Mouse (Mus musculus): ENCODE data around the gene Aqp6. TPM values are rescaled to one million over a fixed set of nuclear protein-coding genes. Genes with fewer than 3 reads are reported as not detected.

Aqp6 gene
- polyA plus RNA-seq, 1 experiment from 2014 or later = 0.22 TPM

- no peaks in the 10 kb centered on the region for H3K9me3 ChIP-seq (ENCODE audit: control insufficient read depth, low read length)
- H3K4me1 ChIP-seq (ENCODE audit: control insufficient read depth, insufficient read depth, low read length) = peaks cover 16% of the 10 kb centered on the region
- DNase-seq (ENCODE audit: low spot score, missing footprints) = no peak
- 49% methylated on average over 3 of the region's 3 CpGs for WGBS
- no peaks in the 10 kb centered on the region for H3K36me3 ChIP-seq (ENCODE audit: control insufficient read depth, insufficient read depth, low read length)
- no peak overlapping the region for H3K27ac ChIP-seq (ENCODE audit: low read depth, low read length)
- 0 out of 2 replicates have a peak, but pooled peaks have one; percentile 39 for ATAC-seq (ENCODE audit: low FRiP score)
- no peak overlapping the region for H3K9ac ChIP-seq (ENCODE audit: low read length)
- no peak overlapping the region for H3K4me2 ChIP-seq
- H3K4me3 ChIP-seq (ENCODE audit: low read depth, low read length) = no peak overlapping the region
- no peaks in the 10 kb centered on the region for H3K27me3 ChIP-seq (ENCODE audit: control insufficient read depth, insufficient read depth, low read length)
Measured at GRCm38 (mm10) chr15:99605595-99605994, 4.4 kb downstream of the Aqp6 start.

GRCm38 (mm10) chr15:99606515-99606914, 5.3 kb downstream of the Aqp6 start:
- WGBS = 35% methylated on average over 5 of the region's 5 CpGs
- no peak for ATAC-seq (ENCODE audit: low FRiP score)
- H3K4me2 ChIP-seq = no peak overlapping the region

GRCm38 (mm10) chr15:99607388-99608113, 6.4 kb downstream of the Aqp6 start:
- peak; percentile 63; the same call in 1 of the 2 replicates for ATAC-seq (ENCODE audit: low FRiP score)
- Histone ChIP-seq H3K36me3 (ENCODE audit: control insufficient read depth, insufficient read depth, low read length) (no peaks in the 10 kb centered on the region), H3K27ac (ENCODE audit: low read depth, low read length) (peak overlapping the region; percentile 35; the same call in 1 of the 2 replicates), H3K4me3 (ENCODE audit: low read depth, low read length) (no peak overlapping the region), H3K27me3 (ENCODE audit: control insufficient read depth, insufficient read depth, low read length) (no peaks in the 10 kb centered on the region), H3K9me3 (ENCODE audit: control insufficient read depth, low read length) (no peaks in the 10 kb centered on the region), H3K4me2 (no peak overlapping the region), H3K4me1 (ENCODE audit: control insufficient read depth, insufficient read depth, low read length) (peaks cover 14% of the 10 kb centered on the region), H3K9ac (ENCODE audit: low read length) (no peak overlapping the region)
- 20% methylated on average over 10 of the region's 10 CpGs for WGBS
- peak; percentile 82 for DNase-seq (ENCODE audit: low spot score, missing footprints)

More at GRCm38 (mm10) chr15:99606515-99606914, 5.3 kb downstream of the Aqp6 start:
- Histone ChIP-seq H3K9me3 (ENCODE audit: control insufficient read depth, low read length) (no peaks in the 10 kb centered on the region), H3K4me1 (ENCODE audit: control insufficient read depth, insufficient read depth, low read length) (peaks cover 16% of the 10 kb centered on the region), H3K36me3 (ENCODE audit: control insufficient read depth, insufficient read depth, low read length) (no peaks in the 10 kb centered on the region), H3K27ac (ENCODE audit: low read depth, low read length) (no peak overlapping the region), H3K4me3 (ENCODE audit: low read depth, low read length) (no peak overlapping the region), H3K9ac (ENCODE audit: low read length) (no peak overlapping the region), H3K27me3 (ENCODE audit: control insufficient read depth, insufficient read depth, low read length) (no peaks in the 10 kb centered on the region)
- DNase-seq (ENCODE audit: low spot score, missing footprints) = no peak

- DNase-seq (ENCODE audit: low spot score, missing footprints) = no peak
- Histone ChIP-seq H3K27ac (ENCODE audit: low read depth, low read length) (no peak overlapping the region), H3K36me3 (ENCODE audit: control insufficient read depth, insufficient read depth, low read length) (no peaks in the 10 kb centered on the region), H3K27me3 (ENCODE audit: control insufficient read depth, insufficient read depth, low read length) (no peaks in the 10 kb centered on the region), H3K4me1 (ENCODE audit: control insufficient read depth, insufficient read depth, low read length) (peaks cover 14% of the 10 kb centered on the region), H3K9ac (ENCODE audit: low read length) (no peak overlapping the region), H3K4me3 (ENCODE audit: low read depth, low read length) (no peak overlapping the region), H3K9me3 (ENCODE audit: control insufficient read depth, low read length) (no peaks in the 10 kb centered on the region), H3K4me2 (no peak overlapping the region)
- no peak for ATAC-seq (ENCODE audit: low FRiP score)
- WGBS = 90% methylated on average over 13 of the region's 13 CpGs
Measured at GRCm38 (mm10) chr15:99608382-99609125, 7.4 kb downstream of the Aqp6 start.

GRCm38 (mm10) chr15:99611563-99611962, 10.4 kb downstream of the Aqp6 start:
- Histone ChIP-seq H3K4me1 (ENCODE audit: control insufficient read depth, insufficient read depth, low read length) (peaks cover 19% of the 10 kb centered on the region), H3K9me3 (ENCODE audit: control insufficient read depth, low read length) (no peaks in the 10 kb centered on the region), H3K9ac (ENCODE audit: low read length) (no peak overlapping the region), H3K27ac (ENCODE audit: low read depth, low read length) (no peak overlapping the region), H3K4me2 (no peak overlapping the region), H3K4me3 (ENCODE audit: low read depth, low read length) (no peak overlapping the region), H3K27me3 (ENCODE audit: control insufficient read depth, insufficient read depth, low read length) (no peaks in the 10 kb centered on the region), H3K36me3 (ENCODE audit: control insufficient read depth, insufficient read depth, low read length) (no peaks in the 10 kb centered on the region)
- 72% methylated on average over 7 of the region's 7 CpGs for WGBS
- ATAC-seq (ENCODE audit: low FRiP score) = no peak
- DNase-seq (ENCODE audit: low spot score, missing footprints) = no peak

- H3K9me3 ChIP-seq (ENCODE audit: control insufficient read depth, low read length) = no peaks in the 10 kb centered on the region
- DNase-seq (ENCODE audit: low spot score, missing footprints) = no peak
- H3K4me2 ChIP-seq = no peak overlapping the region
Measured at GRCm38 (mm10) chr15:99614273-99614672, 13.1 kb downstream of the Aqp6 start.

GRCm38 (mm10) chr15:99614753-99615152, 13.6 kb downstream of the Aqp6 start:
- no peaks in the 10 kb centered on the region for H3K36me3 ChIP-seq (ENCODE audit: control insufficient read depth, insufficient read depth, low read length)
- ATAC-seq (ENCODE audit: low FRiP score) (no peak), DNase-seq (ENCODE audit: low spot score, missing footprints) (no peak)
- no peaks in the 10 kb centered on the region for H3K27me3 ChIP-seq (ENCODE audit: control insufficient read depth, insufficient read depth, low read length)
- H3K9me3 ChIP-seq (ENCODE audit: control insufficient read depth, low read length) = no peaks in the 10 kb centered on the region
- H3K9ac ChIP-seq (ENCODE audit: low read length) = peak overlapping the region; percentile 20; the same call in 1 of the 2 replicates
- H3K4me3 ChIP-seq (ENCODE audit: low read depth, low read length) = no peak overlapping the region
- H3K27ac ChIP-seq (ENCODE audit: low read depth, low read length) = no peak overlapping the region
- 0 out of 2 replicates have a peak, but pooled peaks cover 10% of the 10 kb centered on the region for H3K4me1 ChIP-seq (ENCODE audit: control insufficient read depth, insufficient read depth, low read length)
- no peak overlapping the region for H3K4me2 ChIP-seq
- WGBS = 5% methylated on average over 12 of the region's 12 CpGs

More at GRCm38 (mm10) chr15:99614273-99614672, 13.1 kb downstream of the Aqp6 start:
- H3K4me1 ChIP-seq (ENCODE audit: control insufficient read depth, insufficient read depth, low read length) = 0 out of 2 replicates have a peak, but pooled peaks cover 10% of the 10 kb centered on the region
- ATAC-seq (ENCODE audit: low FRiP score) = no peak
- no peaks in the 10 kb centered on the region for H3K27me3 ChIP-seq (ENCODE audit: control insufficient read depth, insufficient read depth, low read length)
- WGBS = 76% methylated on average over 13 of the region's 13 CpGs
- no peak overlapping the region for H3K4me3 ChIP-seq (ENCODE audit: low read depth, low read length)
- H3K36me3 ChIP-seq (ENCODE audit: control insufficient read depth, insufficient read depth, low read length) = no peaks in the 10 kb centered on the region
- H3K27ac ChIP-seq (ENCODE audit: low read depth, low read length) = no peak overlapping the region
- no peak overlapping the region for H3K9ac ChIP-seq (ENCODE audit: low read length)

- Histone ChIP-seq H3K4me3 (ENCODE audit: low read depth, low read length) (no peak overlapping the region), H3K4me1 (ENCODE audit: control insufficient read depth, insufficient read depth, low read length) (0 out of 2 replicates have a peak, but pooled peaks cover 10% of the 10 kb centered on the region), H3K4me2 (no peak overlapping the region), H3K9ac (ENCODE audit: low read length) (no peak overlapping the region), H3K36me3 (ENCODE audit: control insufficient read depth, insufficient read depth, low read length) (no peaks in the 10 kb centered on the region), H3K27me3 (ENCODE audit: control insufficient read depth, insufficient read depth, low read length) (no peaks in the 10 kb centered on the region), H3K27ac (ENCODE audit: low read depth, low read length) (no peak overlapping the region), H3K9me3 (ENCODE audit: control insufficient read depth, low read length) (no peaks in the 10 kb centered on the region)
- WGBS = 36% methylated on average over 9 of the region's 9 CpGs
- ATAC-seq (ENCODE audit: low FRiP score) = no peak
- no peak for DNase-seq (ENCODE audit: low spot score, missing footprints)
Measured at GRCm38 (mm10) chr15:99615246-99615645, 14.0 kb downstream of the Aqp6 start.

- Histone ChIP-seq H3K4me3 (ENCODE audit: low read depth, low read length) (no peak overlapping the region), H3K9ac (ENCODE audit: low read length) (no peak overlapping the region), H3K4me1 (ENCODE audit: control insufficient read depth, insufficient read depth, low read length) (0 out of 2 replicates have a peak, but pooled peaks cover 8% of the 10 kb centered on the region), H3K27me3 (ENCODE audit: control insufficient read depth, insufficient read depth, low read length) (no peaks in the 10 kb centered on the region), H3K36me3 (ENCODE audit: control insufficient read depth, insufficient read depth, low read length) (peaks cover 12% of the 10 kb centered on the region), H3K27ac (ENCODE audit: low read depth, low read length) (no peak overlapping the region), H3K4me2 (no peak overlapping the region), H3K9me3 (ENCODE audit: control insufficient read depth, low read length) (no peaks in the 10 kb centered on the region)
- WGBS = 90% methylated on average over 3 of the region's 3 CpGs
- ATAC-seq (ENCODE audit: low FRiP score) (no peak), DNase-seq (ENCODE audit: low spot score, missing footprints) (no peak)
Measured at GRCm38 (mm10) chr15:99618595-99618994, 17.4 kb downstream of the Aqp6 start.

Data from midbrain, embryonic 11.5 days (tissue).